Mouse (Mus musculus) skeletal muscle tissue, adult 2 months (tissue): ENCODE results near the gene Camk2n2.

Experiments used
- DNase-seq: peaks from one replicate; pipeline ENCODE4 v3.0.0-alpha.2; 2012; ENCODE audit warnings: low read depth, low spot score

The Camk2n2 gene

DNA sequence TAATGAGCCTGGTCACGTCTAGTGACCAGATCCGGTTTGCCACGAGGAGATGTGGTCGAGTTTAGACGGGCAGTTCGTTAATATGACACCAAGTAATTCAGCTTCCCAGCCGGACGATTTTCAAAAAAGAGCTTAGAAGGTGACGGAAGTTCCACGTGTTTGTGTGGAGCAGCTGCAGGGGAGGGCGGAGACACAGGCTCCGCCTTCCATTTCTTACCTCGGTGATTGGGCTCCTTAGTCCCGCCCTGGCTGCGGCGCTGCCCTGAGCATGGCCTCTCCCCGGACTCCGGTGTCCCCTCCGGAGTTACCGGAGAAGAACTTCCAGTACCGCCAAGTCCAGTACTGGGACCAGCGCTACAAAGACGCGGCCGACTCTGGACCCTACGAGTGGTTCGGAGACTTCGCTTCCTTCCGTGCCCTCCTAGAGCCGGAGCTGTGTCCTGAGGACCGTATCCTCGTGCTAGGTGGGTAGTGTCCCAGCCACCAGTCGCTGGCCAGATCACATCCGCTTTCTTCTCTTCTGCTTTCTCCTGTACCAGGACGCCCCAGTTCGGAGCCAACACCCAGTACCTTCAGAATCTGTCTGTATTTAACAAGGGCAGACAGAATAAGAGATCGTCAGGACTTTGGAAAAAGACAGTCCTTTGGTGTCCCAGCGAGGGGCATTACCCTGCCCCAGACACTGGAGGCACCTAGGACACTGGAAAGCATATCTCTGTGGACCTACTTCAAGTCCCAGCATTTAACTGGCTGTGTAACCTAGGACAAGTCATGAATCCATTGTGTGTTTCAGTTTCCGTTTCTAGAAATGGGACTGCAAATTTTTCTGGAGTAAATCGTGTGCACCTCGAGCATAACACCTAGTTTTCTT, 9.5 kb downstream of the Camk2n2 start, which contains the start of the genes Eef1akmt4, Gm49333 and Alg3:
TSS of gene Eef1akmt4 (plus strand) at position 237 of the 871 bp plus-strand sequence.
TSS of gene Gm49333 (plus strand) at position 254 of the 871 bp plus-strand sequence.
TSS of gene Alg3 (minus strand) at position 379 of the 871 bp plus-strand sequence.
- peak; percentile 89 for DNase-seq

- peak; percentile 53 for DNase-seq
Measured at GRCm38 (mm10) chr16:20610501-20611356, 10.4 kb downstream of the Camk2n2 start.

- DNase-seq = no peak
Measured at GRCm38 (mm10) chr16:20604705-20605104, 16.4 kb downstream of the Camk2n2 start.

DNA sequence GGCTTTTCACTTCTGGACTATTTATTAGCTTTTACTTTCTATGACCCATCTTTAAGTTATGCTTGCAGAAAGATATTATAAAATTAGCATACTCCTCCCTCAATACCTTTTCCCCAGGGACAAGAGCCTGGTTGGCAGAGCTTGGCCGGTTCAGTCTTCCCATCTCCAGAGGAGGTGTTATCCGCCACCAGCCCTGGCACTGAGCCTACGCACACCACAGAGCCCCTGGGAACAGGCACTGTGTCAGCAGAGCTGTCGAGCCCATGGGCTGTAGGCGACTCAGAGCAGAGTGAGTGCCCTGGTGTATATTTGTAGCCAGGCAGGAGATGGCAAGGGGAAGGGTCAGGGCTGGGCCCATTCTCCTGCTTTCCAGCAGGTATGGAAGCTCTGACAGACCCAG, 20.6 kb downstream of the Camk2n2 start:
- DNase-seq = no peak

GRCm38 (mm10) chr16:20596687-20597441, 24.2 kb downstream of the Camk2n2 start:
- no peak for DNase-seq

DNA sequence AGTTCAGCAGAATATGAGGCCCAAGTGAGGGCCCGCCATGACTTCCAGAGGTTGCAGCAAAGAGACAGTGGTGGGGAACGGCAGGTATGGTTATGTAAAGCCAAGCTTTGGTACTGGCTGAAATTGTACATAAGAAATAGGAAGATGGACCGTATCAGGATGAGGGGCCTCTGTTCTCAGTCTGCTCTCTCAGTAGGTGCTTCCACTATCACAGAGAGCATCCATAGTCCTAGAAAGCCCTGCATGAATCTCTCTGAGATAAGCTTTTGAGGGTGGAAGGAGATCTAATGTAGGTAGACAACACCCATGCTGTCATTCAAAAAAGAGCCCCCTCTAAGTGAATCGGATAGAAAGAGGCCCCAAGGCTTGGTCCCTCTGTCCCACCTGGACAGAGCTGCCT, 25.4 kb downstream of the Camk2n2 start:
- DNase-seq = no peak

DNA sequence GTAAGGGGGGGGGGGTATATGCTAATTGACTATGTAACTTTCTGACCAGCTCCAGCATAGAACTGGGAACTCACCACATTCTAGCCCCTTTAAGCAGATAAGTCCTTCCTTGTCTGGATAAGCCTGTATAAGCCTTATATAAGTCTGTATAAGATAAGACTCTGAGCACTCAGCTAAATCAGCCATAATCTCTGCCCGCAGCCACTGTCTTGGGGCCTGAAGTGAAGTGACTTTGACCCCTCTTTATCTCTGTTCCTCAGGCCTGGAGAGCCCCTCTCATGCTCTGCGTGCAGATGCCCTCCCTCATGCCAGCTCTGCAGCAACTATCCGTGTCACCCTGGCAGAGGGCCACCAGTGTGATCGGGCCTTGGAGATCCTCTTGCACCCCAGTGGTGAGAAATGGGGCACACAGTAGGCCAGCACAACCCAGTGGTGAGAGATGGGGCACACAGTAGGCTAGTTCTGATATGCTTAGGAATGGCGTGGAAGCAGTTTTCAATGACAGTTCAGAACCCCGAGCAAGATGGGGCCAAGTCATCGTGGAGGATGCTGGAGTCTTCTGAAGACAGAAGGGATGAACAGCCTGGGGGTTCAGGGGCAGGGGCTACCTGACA, 25.9 kb downstream of the Camk2n2 start:
- no peak for DNase-seq

GRCm38 (mm10) chr16:20591076-20591705, 29.9 kb downstream of the Camk2n2 start:
- no peak for DNase-seq

DNA sequence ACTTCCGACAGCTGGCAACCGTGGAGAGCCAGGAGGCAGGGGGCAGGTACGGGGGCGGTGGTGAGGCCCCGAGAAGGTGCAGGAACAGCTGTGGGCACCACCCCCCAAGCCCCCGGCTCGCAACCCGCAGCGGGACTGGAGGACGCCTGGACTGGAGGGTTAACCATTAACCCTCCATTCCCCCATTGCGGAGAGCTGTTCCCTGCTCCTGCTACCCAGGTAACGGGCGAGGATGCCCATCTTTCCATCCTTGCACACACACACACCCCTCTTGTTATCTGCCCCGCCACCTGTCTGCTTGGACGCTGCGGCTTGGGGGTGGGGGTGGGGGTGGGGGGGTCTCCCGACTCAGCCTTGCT, 30.4 kb downstream of the Camk2n2 start:
- no peak for DNase-seq

- no peak for DNase-seq
Measured at GRCm38 (mm10) chr16:20589939-20590679, 31.0 kb downstream of the Camk2n2 start.

DNA sequence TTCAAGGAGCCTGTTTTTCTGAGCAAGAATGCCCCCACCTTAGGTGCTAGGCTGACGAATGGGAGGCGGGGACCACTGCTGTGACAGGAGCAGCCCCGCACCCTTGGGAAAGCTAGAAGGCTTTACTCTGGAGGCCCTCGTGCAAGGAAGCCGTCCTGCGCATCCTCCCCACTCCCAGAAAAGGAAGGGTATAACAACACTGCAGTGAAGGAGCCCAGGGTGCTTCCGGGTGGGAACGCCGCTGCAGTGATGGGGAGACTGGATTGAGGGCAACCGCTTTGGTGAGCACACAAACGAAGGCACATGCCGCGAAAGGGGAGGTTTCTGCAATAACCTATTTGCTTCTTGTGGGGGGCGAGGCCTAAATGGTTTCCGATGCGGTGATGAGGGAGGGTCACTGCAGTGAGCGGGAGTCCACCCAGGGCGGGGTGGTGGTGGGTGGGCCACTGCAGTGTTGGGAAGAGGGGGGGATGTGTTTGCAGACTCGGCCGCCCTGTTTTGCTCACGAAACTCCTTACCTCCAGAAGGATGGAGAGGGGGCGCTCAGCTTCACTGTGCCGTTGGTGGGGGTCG, 31.6 kb downstream of the Camk2n2 start, which contains the start of gene Vwa5b2:
TSS of gene Vwa5b2 (plus strand) at position 106 of the 573 bp plus-strand sequence.
- no peak for DNase-seq
